Mouse (Mus musculus) regulatory T cell (primary cell): ENCODE measurements around the gene Gm21870.

Experiments used
- in situ Hi-C: fragments of 300-600 bp; cut with MboI, MseI; formaldehyde crosslinking; loops from one replicate; pipeline ENCODE4 v1.15.1; 2025; ENCODE audit warnings: high pct_unique_total_duplicates

Gm21870 gene

GRCm38 (mm10) chrX:33986716-33987115 lies at the start of gene Gm21870:
Gene Gm21870 (minus strand): TSS chrX:33986816.
- in situ Hi-C loops, result loop anchor here (10.0 to 25.0 kb wide), 4 partner anchors 201 to 1742 kb away; no protein-coding TSS in a partner anchor

- in situ Hi-C loops, result loop anchor here (25.0 kb wide), 1 partner anchor 1856 kb away; no protein-coding TSS in a partner anchor
Measured at GRCm38 (mm10) chrX:33956440-33956839, 30.2 kb downstream of the Gm21870 start, which contains the start of gene Btbd35f6. Gene Btbd35f6 (minus strand): TSS chrX:33956540.
